Mouse (Mus musculus): ENCODE data around the gene Mmp2. TPM values are rescaled to one million over a fixed set of nuclear protein-coding genes. Genes with fewer than 3 reads are reported as not detected.

Mmp2 gene
- total and polyA plus RNA-seq, 2 experiments: 1.9 to 4.1 TPM

DNA sequence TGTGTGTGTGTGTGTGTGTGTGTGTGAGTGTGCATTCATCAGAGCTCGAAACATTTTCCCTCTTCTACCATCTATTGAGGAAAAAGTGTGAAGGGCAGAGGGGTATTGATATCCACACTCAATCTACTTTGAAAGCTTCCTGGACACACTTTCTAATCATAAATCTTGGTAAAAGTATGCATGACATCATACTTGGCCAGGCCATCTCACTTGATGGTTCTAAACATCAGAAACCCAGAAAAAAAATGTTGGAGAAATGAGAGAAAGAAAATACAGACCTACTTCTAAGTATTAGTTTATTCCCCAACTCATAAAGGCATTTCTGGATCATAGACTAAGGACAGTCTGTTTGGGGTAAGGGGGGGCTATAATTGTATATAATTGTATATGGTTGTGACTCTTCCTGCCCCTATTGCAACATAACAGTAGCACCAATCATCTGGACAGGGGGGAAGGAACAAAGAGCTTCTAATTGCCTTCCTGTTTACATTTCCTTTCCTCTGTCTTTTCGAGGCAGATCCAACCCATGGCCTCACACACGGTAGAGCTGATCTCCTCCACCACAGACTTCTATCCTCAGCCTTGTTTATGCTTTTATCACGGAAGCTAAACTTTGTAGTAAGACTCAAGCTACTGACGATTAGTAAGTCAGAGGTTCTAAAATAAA is 7.1 kb downstream of the Mmp2 start:
- Histone ChIP-seq H3K4me3 (ENCODE audit: insufficient read depth, low read depth, low read length) (no peak overlapping the region), H3K9ac (ENCODE audit: low read depth, low read length) (no peak overlapping the region), H3K79me2 (ENCODE audit: control insufficient read depth, insufficient read depth, low read length) (no peaks in the 10 kb centered on the region), H3K4me1 (ENCODE audit: control insufficient read depth, insufficient read depth, low read length) (no peaks in the 10 kb centered on the region), H3K27me3 (ENCODE audit: control insufficient read depth, insufficient read depth, low read length) (no peaks in the 10 kb centered on the region), H3K27ac (replicated peaks; ENCODE audit: insufficient read depth, low read depth, low read length) (no peak overlapping the region), H3K36me3 (ENCODE audit: control insufficient read depth, insufficient read depth, low read length) (no peaks in the 10 kb centered on the region)
- DNase-seq (ENCODE audit: extremely low read depth, low read depth, low spot score): no peak
- WGBS: 52% methylated on average over 5 of the region's 5 CpGs
- TF ChIP-seq POLR2A (IDR thresholded peaks at IDR 0.05; ENCODE audit: extremely low read depth, insufficient read depth, low read length) (no peak), CTCF (IDR thresholded peaks at IDR 0.05; ENCODE audit: low read depth, low read length) (no peak)

- no peak for DNase-seq (ENCODE audit: extremely low read depth, low read depth, low spot score)
- no peaks in the 10 kb centered on the region for H3K79me2 ChIP-seq (ENCODE audit: control insufficient read depth, insufficient read depth, low read length)
- H3K27ac ChIP-seq (replicated peaks; ENCODE audit: insufficient read depth, low read depth, low read length): no peak overlapping the region
- H3K4me3 ChIP-seq (ENCODE audit: insufficient read depth, low read depth, low read length): no peak overlapping the region
- H3K4me1 ChIP-seq (ENCODE audit: control insufficient read depth, insufficient read depth, low read length): no peaks in the 10 kb centered on the region
- no peak for TF ChIP-seq POLR2A (IDR thresholded peaks at IDR 0.05; ENCODE audit: extremely low read depth, insufficient read depth, low read length)
- TF ChIP-seq CTCF (IDR thresholded peaks at IDR 0.05; ENCODE audit: low read depth, low read length): no peak
- no peak overlapping the region for H3K9ac ChIP-seq (ENCODE audit: low read depth, low read length)
- 69% methylated on average over 11 of the region's 11 CpGs for WGBS
- H3K36me3 ChIP-seq (ENCODE audit: control insufficient read depth, insufficient read depth, low read length): no peaks in the 10 kb centered on the region
- H3K27me3 ChIP-seq (ENCODE audit: control insufficient read depth, insufficient read depth, low read length): no peaks in the 10 kb centered on the region
Measured at GRCm38 (mm10) chr8:92834786-92835500, 7.9 kb downstream of the Mmp2 start.

- 92% methylated on average over 11 of the region's 11 CpGs for WGBS
- no peaks in the 10 kb centered on the region for H3K36me3 ChIP-seq (ENCODE audit: control insufficient read depth, insufficient read depth, low read length)
- H3K27me3 ChIP-seq (ENCODE audit: control insufficient read depth, insufficient read depth, low read length): no peaks in the 10 kb centered on the region
- no peak overlapping the region for H3K27ac ChIP-seq (replicated peaks; ENCODE audit: insufficient read depth, low read depth, low read length)
- H3K4me3 ChIP-seq (ENCODE audit: insufficient read depth, low read depth, low read length): no peak overlapping the region
- no peak for DNase-seq (ENCODE audit: extremely low read depth, low read depth, low spot score)
- no peaks in the 10 kb centered on the region for H3K4me1 ChIP-seq (ENCODE audit: control insufficient read depth, insufficient read depth, low read length)
- H3K79me2 ChIP-seq (ENCODE audit: control insufficient read depth, insufficient read depth, low read length): no peaks in the 10 kb centered on the region
- no peak overlapping the region for H3K9ac ChIP-seq (ENCODE audit: low read depth, low read length)
- TF ChIP-seq POLR2A (IDR thresholded peaks at IDR 0.05; ENCODE audit: extremely low read depth, insufficient read depth, low read length) (no peak), CTCF (IDR thresholded peaks at IDR 0.05; ENCODE audit: low read depth, low read length) (no peak)
Measured at GRCm38 (mm10) chr8:92835901-92836300, 8.8 kb downstream of the Mmp2 start.

GRCm38 (mm10) chr8:92838616-92839015 is 11.5 kb downstream of the Mmp2 start:
- H3K27ac ChIP-seq (replicated peaks; ENCODE audit: insufficient read depth, low read depth, low read length): no peak overlapping the region
- H3K36me3 ChIP-seq (ENCODE audit: control insufficient read depth, insufficient read depth, low read length): no peaks in the 10 kb centered on the region
- H3K27me3 ChIP-seq (ENCODE audit: control insufficient read depth, insufficient read depth, low read length): no peaks in the 10 kb centered on the region
- no peak overlapping the region for H3K4me3 ChIP-seq (ENCODE audit: insufficient read depth, low read depth, low read length)
- no peak for TF ChIP-seq CTCF (IDR thresholded peaks at IDR 0.05; ENCODE audit: low read depth, low read length)
- 78% methylated on average over 3 of the region's 3 CpGs for WGBS
- no peaks in the 10 kb centered on the region for H3K79me2 ChIP-seq (ENCODE audit: control insufficient read depth, insufficient read depth, low read length)
- no peak for DNase-seq (ENCODE audit: extremely low read depth, low read depth, low spot score)
- H3K4me1 ChIP-seq (ENCODE audit: control insufficient read depth, insufficient read depth, low read length): no peaks in the 10 kb centered on the region
- H3K9ac ChIP-seq (ENCODE audit: low read depth, low read length): no peak overlapping the region

GRCm38 (mm10) chr8:92839161-92839560 is 12.1 kb downstream of the Mmp2 start:
- Histone ChIP-seq H3K4me3 (ENCODE audit: insufficient read depth, low read depth, low read length) (no peak overlapping the region), H3K9ac (ENCODE audit: low read depth, low read length) (no peak overlapping the region), H3K27me3 (ENCODE audit: control insufficient read depth, insufficient read depth, low read length) (no peaks in the 10 kb centered on the region), H3K4me1 (ENCODE audit: control insufficient read depth, insufficient read depth, low read length) (no peaks in the 10 kb centered on the region), H3K36me3 (ENCODE audit: control insufficient read depth, insufficient read depth, low read length) (no peaks in the 10 kb centered on the region), H3K79me2 (ENCODE audit: control insufficient read depth, insufficient read depth, low read length) (no peaks in the 10 kb centered on the region), H3K27ac (replicated peaks; ENCODE audit: insufficient read depth, low read depth, low read length) (no peak overlapping the region)
- TF ChIP-seq POLR2A (IDR thresholded peaks at IDR 0.05; ENCODE audit: extremely low read depth, insufficient read depth, low read length) (no peak), CTCF (IDR thresholded peaks at IDR 0.05; ENCODE audit: low read depth, low read length) (no peak)
- 85% methylated on average over 8 of the region's 8 CpGs for WGBS
- no peak for DNase-seq (ENCODE audit: extremely low read depth, low read depth, low spot score)

DNA sequence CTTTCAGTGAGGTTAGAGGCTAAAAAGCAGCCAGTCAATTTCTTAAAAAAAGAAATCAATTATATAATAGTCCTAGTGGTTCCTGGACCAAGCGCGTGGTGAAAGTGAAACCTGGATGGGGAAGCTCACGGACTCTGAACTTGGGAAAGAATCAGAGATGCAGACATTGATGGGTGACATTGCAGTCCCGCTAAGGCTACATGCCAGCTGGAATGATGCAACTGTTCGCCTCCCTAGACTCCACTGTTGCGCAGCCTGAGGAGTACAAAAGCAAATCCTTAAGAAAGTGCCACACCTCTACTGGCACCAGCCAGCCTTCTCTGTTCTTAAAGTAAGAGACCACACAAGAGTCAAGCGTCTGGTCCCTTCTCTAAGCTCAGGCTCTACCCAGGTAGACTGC is 12.8 kb downstream of the Mmp2 start:
- peak; percentile 74 for DNase-seq (ENCODE audit: extremely low read depth, low read depth, low spot score)
- no peaks in the 10 kb centered on the region for H3K79me2 ChIP-seq (ENCODE audit: control insufficient read depth, insufficient read depth, low read length)

More for the DNA sequence above, 12.8 kb downstream of the Mmp2 start:
- WGBS: 46% methylated on average over 7 of the region's 7 CpGs
- Histone ChIP-seq H3K4me3 (ENCODE audit: insufficient read depth, low read depth, low read length) (no peak overlapping the region), H3K9ac (ENCODE audit: low read depth, low read length) (no peak overlapping the region), H3K4me1 (ENCODE audit: control insufficient read depth, insufficient read depth, low read length) (no peaks in the 10 kb centered on the region), H3K27me3 (ENCODE audit: control insufficient read depth, insufficient read depth, low read length) (no peaks in the 10 kb centered on the region), H3K36me3 (ENCODE audit: control insufficient read depth, insufficient read depth, low read length) (no peaks in the 10 kb centered on the region), H3K27ac (replicated peaks; ENCODE audit: insufficient read depth, low read depth, low read length) (no peak overlapping the region)
- TF ChIP-seq CTCF (IDR thresholded peaks at IDR 0.05; ENCODE audit: low read depth, low read length) (no peak), POLR2A (IDR thresholded peaks at IDR 0.05; ENCODE audit: extremely low read depth, insufficient read depth, low read length) (no peak)

All from liver, adult 2 months (tissue).